Mouse (Mus musculus) heart, adult 2 months (tissue): ENCODE results near the gene Ppp4c. TPM values are rescaled to one million over a fixed set of nuclear protein-coding genes. Genes with fewer than 3 reads are reported as not detected.

Experiments
- DNase-seq, 2 experiments: peaks; one replicate each; pipeline ENCODE4 v3.0.0; 2021
- H3K27ac ChIP-seq: fragments of 200-600 bp; 2 replicates; pipeline ENCODE4 v1.8.1; 2022
- H3K27me3 ChIP-seq: fragments of 200-500 bp; 2 replicates; pipeline ENCODE4 v1.6.1; 2012; ENCODE audit warnings: mild to moderate bottlenecking, low read length, inconsistent platforms, mixed read lengths; ENCODE audit not compliant: control insufficient read depth, insufficient read depth
- H3K36me3 ChIP-seq: fragments of 200-500 bp; 2 replicates; pipeline ENCODE4 v1.6.1; 2012; ENCODE audit warnings: low read length, inconsistent platforms; ENCODE audit not compliant: control insufficient read depth, insufficient read depth
- H3K4me1 ChIP-seq: fragments of 200-500 bp; 2 replicates; pipeline ENCODE4 v1.6.1; 2011; ENCODE audit warnings: low read length; ENCODE audit not compliant: control insufficient read depth, insufficient read depth
- H3K4me3 ChIP-seq: fragments of 200-600 bp; 2 replicates; pipeline ENCODE4 v1.8.1; 2022
- H3K79me2 ChIP-seq: fragments of 200-500 bp; replicated peaks from 2 replicates; pipeline ENCODE4 v1.6.1; 2012; ENCODE audit warnings: mild to moderate bottlenecking, inconsistent platforms, low read length, moderate library complexity, mixed read lengths; ENCODE audit not compliant: control insufficient read depth, insufficient read depth
- H3K9ac ChIP-seq: fragments of 200-500 bp; 2 replicates; pipeline ENCODE4 v1.6.1; 2012; ENCODE audit warnings: low read depth, mild to moderate bottlenecking, control low read depth, inconsistent platforms, low read length, mixed read lengths
- CTCF ChIP-seq: fragments of 200-600 bp; IDR thresholded peaks from 2 replicates; pipeline ENCODE4 v1.8.1; 2022; ENCODE audit warnings: antibody characterized with exemption, mild to moderate bottlenecking, moderate library complexity
- EP300 ChIP-seq: fragments of 200-500 bp; IDR thresholded peaks from 2 replicates; pipeline ENCODE4 v1.6.1; 2011; ENCODE audit warnings: low read depth, low read length, control low read depth; ENCODE audit not compliant: insufficient read depth
- POLR2A ChIP-seq: fragments of 200-500 bp; IDR thresholded peaks from 2 replicates; pipeline ENCODE4 v1.6.1; 2011; ENCODE audit warnings: mild to moderate bottlenecking, low read depth, low read length, control low read depth; ENCODE audit not compliant: insufficient read depth
- WGBS: fragments of 180-500 bp; shearing (Covaris S2); methylation state at CpG from one replicate; pipeline ENCODE4 v1.1.7; 2018; 5-methylcytosine and 5-hydroxymethylcytosine counted together
- intact Hi-C: fragments of 180-260 bp; cut with DNase I; formaldehyde crosslinking; loops from one replicate; pipeline ENCODE4 v1.15.1; 2025
- polyA plus RNA-seq: library from polyadenylated mRNA; depleted of rRNA; stranded (reverse); fragments of >200 nt; gene quantifications from 2 replicates; pipeline ENCODE4 v1.2.3, GENCODE M21; 2012
- total RNA-seq, 2 experiments: library from RNA; stranded (reverse); gene quantifications; 2 replicates each; pipeline ENCODE4 v1.2.3; 2021

Ppp4c gene
- total and polyA plus RNA-seq, 3 experiments: 31.8 to 65.6 (median 31.9) TPM

DNA sequence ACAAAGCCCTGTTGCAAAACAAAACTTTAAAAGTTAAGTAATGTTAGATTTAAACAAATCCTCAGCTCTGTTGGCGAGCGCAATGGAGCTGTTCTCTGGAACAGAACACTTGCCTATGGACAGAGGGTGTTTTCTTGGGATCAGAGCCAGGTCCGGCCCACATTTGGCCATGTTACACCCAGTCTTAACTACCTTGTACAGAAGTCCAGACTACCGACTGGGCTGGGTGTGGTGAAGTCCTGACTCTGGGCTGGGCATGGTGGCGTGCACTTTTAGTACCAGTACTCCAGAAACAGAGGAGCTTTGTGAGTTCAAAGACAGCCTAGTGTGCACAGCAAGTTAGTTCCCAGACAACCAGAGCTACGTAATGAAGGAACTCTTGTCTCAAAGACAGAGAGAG lies 14.7 kb upstream of the Ppp4c start:
- Histone ChIP-seq H3K27ac (no peak overlapping the region), H3K79me2 (no peaks in the 10 kb centered on the region), H3K9ac (no peak overlapping the region), H3K4me1 (peaks cover 1% of the 10 kb centered on the region; the same call in 1 of the 2 replicates), H3K36me3 (no peaks in the 10 kb centered on the region), H3K27me3 (no peaks in the 10 kb centered on the region), H3K4me3 (no peak overlapping the region)
- no peak for DNase-seq
- TF ChIP-seq POLR2A (no peak), CTCF (no peak), EP300 (no peak)
- intact Hi-C loops: no loop called here
- 62% methylated on average over 6 of the region's 6 CpGs for WGBS

DNA sequence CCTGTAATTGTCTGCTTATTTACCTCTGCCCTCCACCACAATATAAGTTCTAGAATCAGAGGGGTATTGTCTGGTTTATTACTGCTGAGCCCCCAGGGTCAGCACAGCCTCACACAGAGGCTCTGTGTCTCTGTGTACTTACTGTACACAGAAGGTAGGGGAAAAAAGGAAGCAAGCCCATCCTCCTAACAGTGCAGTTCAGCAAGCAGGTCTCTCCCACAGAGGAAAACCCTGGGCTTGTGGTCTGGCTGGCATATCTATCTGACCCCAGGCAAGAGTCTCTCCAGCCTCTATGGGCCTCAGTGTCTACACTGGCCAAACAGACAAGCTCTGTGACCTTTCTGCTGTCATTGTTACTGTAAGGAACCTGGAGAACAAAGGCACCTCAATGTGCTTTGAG lies 11.5 kb upstream of the Ppp4c start:
- no peak for TF ChIP-seq POLR2A
- no peak for TF ChIP-seq CTCF
- no peak for TF ChIP-seq EP300
- Histone ChIP-seq H3K4me3 (no peak overlapping the region), H3K36me3 (no peaks in the 10 kb centered on the region), H3K4me1 (peaks cover 4% of the 10 kb centered on the region), H3K27me3 (no peaks in the 10 kb centered on the region), H3K27ac (no peak overlapping the region), H3K9ac (no peak overlapping the region), H3K79me2 (no peaks in the 10 kb centered on the region)
- intact Hi-C loops: no loop called here
- DNase-seq: no peak

DNA sequence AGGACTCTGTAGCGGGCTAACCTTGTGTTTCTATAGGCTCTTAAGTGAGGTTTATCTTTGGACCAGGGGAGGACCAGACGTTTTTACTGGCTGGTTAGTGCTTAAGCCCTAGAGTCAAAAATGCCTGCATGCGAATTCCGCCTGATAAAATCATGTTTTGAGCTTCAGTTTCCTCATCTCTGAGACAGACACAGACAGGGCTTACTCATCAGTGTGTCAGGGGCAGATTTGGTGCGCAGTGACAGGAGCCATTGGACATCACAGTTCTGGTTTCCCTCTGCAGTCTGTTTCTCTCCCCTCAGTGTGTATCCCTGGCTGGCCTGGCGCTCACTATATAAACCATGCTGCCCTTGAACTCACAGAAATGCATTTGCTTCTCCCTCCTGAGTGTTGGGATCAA lies 10.9 kb upstream of the Ppp4c start:
- TF ChIP-seq POLR2A: no peak
- TF ChIP-seq CTCF: no peak
- no peak for TF ChIP-seq EP300
- H3K36me3 ChIP-seq: no peaks in the 10 kb centered on the region
- WGBS: 87% methylated on average over 6 of the region's 6 CpGs
- peaks cover 4% of the 10 kb centered on the region for H3K4me1 ChIP-seq
- intact Hi-C loops: no loop called here
- no peak overlapping the region for H3K27ac ChIP-seq
- H3K9ac ChIP-seq: no peak overlapping the region
- no peak overlapping the region for H3K4me3 ChIP-seq
- no peak for DNase-seq
- no peaks in the 10 kb centered on the region for H3K27me3 ChIP-seq
- no peaks in the 10 kb centered on the region for H3K79me2 ChIP-seq

DNA sequence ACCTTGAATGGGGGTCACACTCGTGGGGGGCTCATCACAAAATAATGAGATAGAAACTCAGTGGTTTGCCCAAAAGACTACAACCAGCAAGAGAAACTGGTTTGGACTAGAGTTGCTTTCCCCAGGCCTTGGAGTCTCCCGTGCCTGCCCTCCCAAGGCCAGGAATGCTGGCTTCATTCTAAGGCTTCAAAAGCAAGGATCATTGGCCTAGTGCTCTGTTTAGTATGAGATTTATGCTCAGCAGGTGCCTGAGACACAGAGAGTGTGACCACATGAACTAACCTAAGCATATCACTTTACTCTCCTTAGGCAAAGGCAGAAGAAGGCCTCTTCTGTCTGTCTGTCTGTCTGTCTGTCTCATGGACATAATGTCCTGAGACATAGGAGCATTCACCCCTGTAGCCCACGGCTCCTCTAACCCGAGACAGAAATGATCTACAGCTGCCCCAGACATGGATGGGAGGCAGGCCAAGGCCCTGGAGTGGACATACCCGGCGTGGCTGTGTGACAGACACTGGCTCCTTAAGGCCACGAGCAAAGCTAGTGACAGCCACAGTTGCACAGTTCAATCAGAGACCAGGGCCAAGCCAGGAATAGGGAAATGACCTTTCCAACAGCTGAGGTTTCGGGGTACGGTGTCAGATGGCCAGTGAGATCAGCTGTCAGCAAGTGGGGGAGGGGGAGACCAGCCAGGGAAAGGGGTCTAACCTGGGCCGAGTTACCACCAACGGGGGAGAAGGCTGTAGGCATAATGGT lies 10.0 kb upstream of the Ppp4c start:
- H3K27me3 ChIP-seq: no peaks in the 10 kb centered on the region
- WGBS: 80% methylated on average over 11 of the region's 11 CpGs
- peaks cover 4% of the 10 kb centered on the region for H3K4me1 ChIP-seq
- no peak overlapping the region for H3K9ac ChIP-seq
- no peak for DNase-seq
- no peak overlapping the region for H3K4me3 ChIP-seq
- TF ChIP-seq CTCF (no peak), EP300 (no peak), POLR2A (no peak)
- H3K36me3 ChIP-seq: no peaks in the 10 kb centered on the region
- no peaks in the 10 kb centered on the region for H3K79me2 ChIP-seq
- H3K27ac ChIP-seq: no peak overlapping the region
- intact Hi-C loops: no loop called here

DNA sequence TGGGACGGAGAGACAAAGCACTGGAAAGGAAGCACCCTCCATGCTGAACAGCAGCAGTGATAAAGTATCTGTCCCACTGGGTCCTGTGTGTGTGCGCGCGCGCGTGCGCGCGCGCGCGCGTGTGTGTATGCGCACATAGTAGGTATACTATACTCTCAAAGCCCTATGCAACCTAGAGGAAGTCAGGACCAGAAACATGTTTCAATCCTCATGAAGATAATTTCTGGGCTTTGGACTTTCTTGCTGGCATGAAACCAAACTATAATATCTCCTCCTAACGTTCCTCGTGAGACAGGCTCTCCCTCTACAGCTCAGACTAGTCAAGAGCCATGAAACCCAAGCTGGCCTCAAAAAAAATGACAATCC lies 8.7 kb upstream of the Ppp4c start:
- no peak for DNase-seq
- peaks cover 5% of the 10 kb centered on the region for H3K4me1 ChIP-seq
- H3K36me3 ChIP-seq: peaks cover 7% of the 10 kb centered on the region
- H3K4me3 ChIP-seq: no peak overlapping the region
- 90% methylated on average over 16 of the region's 16 CpGs for WGBS
- no peaks in the 10 kb centered on the region for H3K27me3 ChIP-seq
- peak overlapping the region; percentile 100 for H3K27ac ChIP-seq
- no peaks in the 10 kb centered on the region for H3K79me2 ChIP-seq
- H3K9ac ChIP-seq: no peak overlapping the region
- intact Hi-C loops: no loop called here
- TF ChIP-seq POLR2A (no peak), CTCF (no peak), EP300 (no peak)

DNA sequence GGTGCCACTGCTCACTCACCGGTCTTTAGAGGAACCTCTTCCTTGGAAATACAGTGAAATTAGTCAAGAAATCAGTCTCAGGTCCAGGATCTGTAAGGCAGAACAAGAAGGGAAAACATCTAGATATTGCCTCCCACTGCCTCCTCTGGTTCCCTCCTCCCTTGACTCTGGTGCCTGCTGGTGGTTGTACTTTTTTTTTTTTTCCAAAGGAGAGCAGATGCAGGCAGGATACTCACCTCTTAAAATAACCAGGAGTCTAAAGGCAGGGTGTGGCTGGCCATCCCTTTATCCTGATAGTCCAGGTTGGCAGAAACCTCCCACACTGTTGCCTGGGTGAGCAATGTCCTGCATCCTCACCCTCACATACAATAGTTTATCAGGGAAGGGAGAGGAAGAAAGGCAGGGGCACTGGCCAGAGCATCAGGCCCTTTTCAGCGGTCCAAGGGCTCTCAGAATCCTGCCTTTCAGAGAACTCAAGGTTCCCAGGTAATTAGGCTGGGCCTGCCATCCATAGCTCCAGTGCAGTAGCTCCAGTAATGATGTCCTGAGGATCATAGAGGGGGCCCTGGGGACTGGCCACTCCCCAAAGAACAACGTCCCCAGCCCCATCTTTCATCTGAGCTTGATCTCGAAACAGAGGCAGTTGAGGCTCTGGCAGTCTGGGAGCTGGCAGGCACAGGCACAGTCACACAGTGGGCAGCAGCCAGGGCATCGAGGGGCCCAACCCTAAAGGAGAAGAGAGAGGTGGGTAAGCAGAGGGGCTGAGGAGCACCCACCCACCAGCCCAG lies 8.2 kb upstream of the Ppp4c start:
- peak overlapping the region; percentile 76 for H3K4me3 ChIP-seq
- H3K27ac ChIP-seq: peak overlapping the region; percentile 100
- DNase-seq: no peak
- peaks cover 7% of the 10 kb centered on the region for H3K36me3 ChIP-seq
- WGBS: 59% methylated on average over 5 of the region's 5 CpGs
- H3K9ac ChIP-seq: peak overlapping the region; percentile 87
- H3K79me2 ChIP-seq: no peaks in the 10 kb centered on the region
- H3K4me1 ChIP-seq: peaks cover 5% of the 10 kb centered on the region
- no peaks in the 10 kb centered on the region for H3K27me3 ChIP-seq
- TF ChIP-seq CTCF (0 out of 2 replicates have a peak, but pooled peaks have one; percentile 4), POLR2A (no peak), EP300 (no peak)
- intact Hi-C loops: no loop called here
